Mouse (Mus musculus) liver, adult 2 months (tissue): ENCODE results near the gene Pdpk1.

Experiments used
- CTCF ChIP-seq: fragments of 200-500 bp; IDR thresholded peaks from 2 replicates; pipeline ENCODE4 v1.5.1; 2011; ENCODE audit warnings: low read depth, low read length, control low read depth
- POLR2A ChIP-seq: fragments of 200-500 bp; IDR thresholded peaks from 2 replicates; pipeline ENCODE4 v1.6.1; 2011; ENCODE audit warnings: low read length, control low read depth; ENCODE audit not compliant: insufficient read depth; ENCODE audit errors: extremely low read depth

DNA sequence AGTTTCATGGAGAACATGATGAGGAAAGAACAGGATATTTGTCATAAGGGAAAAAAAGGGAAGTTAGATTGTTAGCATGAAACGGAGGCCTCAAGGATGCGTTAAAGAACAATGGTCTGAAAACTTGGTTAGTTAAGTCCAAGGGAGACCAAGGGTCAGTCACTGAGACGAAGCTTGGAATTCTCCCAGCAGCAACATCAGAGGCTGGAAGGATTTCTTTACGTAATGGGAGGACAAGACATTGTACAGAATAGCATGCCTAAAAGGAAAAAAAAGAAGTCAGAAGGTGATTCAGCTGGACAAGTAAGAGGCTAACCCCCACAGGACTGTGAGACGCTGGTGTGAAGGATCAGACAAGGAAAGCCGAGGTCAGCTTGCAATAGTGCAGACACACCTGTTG lies 16.4 kb upstream of the Pdpk1 start:
- TF ChIP-seq CTCF, result no peak
- TF ChIP-seq POLR2A, result no peak
